Mouse (Mus musculus) kidney, postnatal 0 days (tissue): ENCODE measurements around the gene Oas1a. TPM values are rescaled to one million over a fixed set of nuclear protein-coding genes. Genes with fewer than 3 reads are reported as not detected.
"Not testable (repeated sequence)": the region's sequence is repeated elsewhere in the genome, so short reads cannot be mapped to it uniquely, and the experiment has no call there.

Experiments used
- ATAC-seq: fragments of 200-750 bp; cut with Nextera tagmentation; replicated peaks from 2 replicates; pipeline ENCODE4 v1.8.0; 2017; ENCODE audit warnings: low read depth, moderate number of reproducible peaks, moderate TSS enrichment, moderate library complexity; ENCODE audit not compliant: low FRiP score
- DNase-seq: peaks from one replicate; pipeline ENCODE4 v3.0.0-alpha.2; 2016; ENCODE audit warnings: low spot score
- H3K27ac ChIP-seq: fragments of 300-500 bp; sonication (generic); 2 replicates; pipeline ENCODE4 v1.5.1; 2014; ENCODE audit warnings: mild to moderate bottlenecking
- H3K27me3 ChIP-seq: fragments of 300-500 bp; sonication (generic); 2 replicates; pipeline ENCODE4 v1.6.1; 2014; ENCODE audit warnings: low read length, mixed read lengths; ENCODE audit not compliant: insufficient read depth
- H3K36me3 ChIP-seq: fragments of 300-500 bp; sonication (generic); 2 replicates; pipeline ENCODE4 v1.6.1; 2014; ENCODE audit warnings: low read length, mixed read lengths; ENCODE audit not compliant: insufficient read depth
- H3K4me1 ChIP-seq: fragments of 300-500 bp; sonication (generic); replicated peaks from 2 replicates; pipeline ENCODE4 v1.6.1; 2014; ENCODE audit warnings: antibody characterized with exemption, low read length, mixed read lengths; ENCODE audit not compliant: insufficient read depth
- H3K4me2 ChIP-seq: fragments of 300-500 bp; sonication (generic); 2 replicates; pipeline ENCODE4 v1.6.1; 2014; ENCODE audit warnings: mild to moderate bottlenecking, low read length, moderate library complexity, mixed read lengths
- H3K4me3 ChIP-seq: fragments of 300-500 bp; sonication (generic); replicated peaks from 2 replicates; pipeline ENCODE4 v1.5.1; 2014; ENCODE audit warnings: low read depth, low read length
- H3K9ac ChIP-seq: fragments of 300-500 bp; sonication (generic); 2 replicates; pipeline ENCODE4 v1.6.1; 2014; ENCODE audit warnings: low read depth, low read length
- H3K9me3 ChIP-seq: fragments of 300-500 bp; sonication (generic); replicated peaks from 2 replicates; pipeline ENCODE4 v1.6.1; 2016; ENCODE audit warnings: low read length, inconsistent platforms, mixed read lengths
- CTCF ChIP-seq: IDR thresholded peaks from 2 replicates; pipeline ENCODE4 v1.5.1; 2016; ENCODE audit warnings: antibody characterized with exemption, low read depth, mild to moderate bottlenecking, moderate library complexity
- WGBS: fragments of 180-500 bp; shearing (Covaris S2); extraction: QIAGEN DNeasy Blood & Tissue Kit; methylation state at CpG from one replicate; pipeline ENCODE4 v1.1.7; 2014; 5-methylcytosine and 5-hydroxymethylcytosine counted together
- polyA plus RNA-seq: library from polyadenylated mRNA; unstranded; fragments of >200 nt; fragmentation: Nextera tagmentation; extraction: Ambion mirVana; gene quantifications from 2 replicates; pipeline ENCODE4 v1.2.1, GENCODE M21; 2015

Oas1a gene
- polyA plus RNA-seq, 1 experiment from 2014 or later = 7.9 TPM

DNA sequence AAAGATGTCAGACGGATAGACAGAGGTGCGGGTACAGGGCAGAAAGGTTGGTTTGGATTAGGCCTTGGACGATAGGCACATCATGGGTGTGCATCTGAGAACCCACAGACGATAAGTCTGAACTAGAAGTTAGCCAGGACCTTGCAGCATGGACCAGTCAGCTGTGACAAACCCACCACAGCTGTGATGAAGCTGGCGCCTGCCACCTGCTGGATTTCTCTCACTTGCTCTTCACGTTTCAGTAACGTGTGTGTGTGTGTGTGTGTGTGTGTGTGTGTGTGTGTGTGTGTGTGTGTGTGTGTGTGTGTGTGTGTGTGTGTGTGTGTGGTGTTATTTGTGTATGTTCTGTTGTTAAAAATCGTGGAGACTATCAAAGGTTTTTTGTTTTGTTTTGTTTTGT lies 6.9 kb upstream of the Oas1a start, which contains the start of gene Oas1d:
Oas1d (plus strand) TSS at position 333 of the 400 bp plus-strand sequence.
- H3K36me3 ChIP-seq, H3K27ac ChIP-seq, H3K9ac ChIP-seq, H3K27me3 ChIP-seq, H3K4me1 ChIP-seq, H3K4me3 ChIP-seq, H3K9me3 ChIP-seq, ATAC-seq, H3K4me2 ChIP-seq: not testable (repeated sequence)
- 37% methylated on average over 8 of the region's 8 CpGs for WGBS
- DNase-seq = peak; percentile 41
- TF ChIP-seq CTCF = peak; percentile 53

DNA sequence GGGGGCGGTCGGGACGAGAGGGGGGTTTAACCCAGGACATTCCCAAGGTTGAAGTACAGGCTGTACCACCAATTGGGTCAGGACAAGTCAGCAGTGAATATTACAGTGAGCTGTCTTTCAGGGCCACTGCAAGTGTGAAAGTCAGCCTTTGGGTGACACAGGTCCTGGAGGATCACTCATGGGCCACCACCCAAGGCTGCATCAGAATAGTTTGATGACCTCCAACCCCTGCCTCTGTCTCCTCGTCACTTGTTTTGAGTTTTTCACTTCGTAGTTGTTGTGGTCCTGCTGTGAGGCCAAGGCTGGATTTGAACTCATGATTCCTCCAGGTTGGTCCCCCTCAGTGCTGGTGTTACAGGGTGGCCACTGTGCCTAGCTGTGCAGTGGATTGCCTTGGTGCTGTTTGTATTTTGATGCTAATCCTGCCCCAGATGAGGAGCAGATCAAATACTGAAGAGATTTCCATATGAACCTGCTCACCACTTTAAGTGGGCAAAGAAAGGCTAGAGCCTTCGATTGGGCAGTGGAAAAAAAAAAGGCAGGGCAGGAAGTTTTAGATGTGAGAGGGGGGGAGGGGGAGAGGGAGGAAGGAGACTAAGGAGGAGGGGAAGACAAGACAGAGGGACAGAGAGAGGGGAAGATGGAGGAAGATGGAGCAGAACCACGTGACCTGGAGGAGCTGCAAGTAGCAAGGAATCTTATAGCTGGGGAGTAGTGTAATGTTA lies 1.0 kb upstream of the Oas1a start:
- no peak overlapping the region for H3K4me3 ChIP-seq
- H3K9ac ChIP-seq = no peak overlapping the region
- no peak for TF ChIP-seq CTCF
- no peaks in the 10 kb centered on the region for H3K27me3 ChIP-seq
- H3K36me3 ChIP-seq = no peaks in the 10 kb centered on the region
- ATAC-seq (no peak), DNase-seq (no peak)
- H3K4me1 ChIP-seq = no peaks in the 10 kb centered on the region
- H3K27ac ChIP-seq = no peak overlapping the region
- no peak overlapping the region for H3K4me2 ChIP-seq
- no peaks in the 10 kb centered on the region for H3K9me3 ChIP-seq
- WGBS = 49% methylated on average over 7 of the region's 7 CpGs

DNA sequence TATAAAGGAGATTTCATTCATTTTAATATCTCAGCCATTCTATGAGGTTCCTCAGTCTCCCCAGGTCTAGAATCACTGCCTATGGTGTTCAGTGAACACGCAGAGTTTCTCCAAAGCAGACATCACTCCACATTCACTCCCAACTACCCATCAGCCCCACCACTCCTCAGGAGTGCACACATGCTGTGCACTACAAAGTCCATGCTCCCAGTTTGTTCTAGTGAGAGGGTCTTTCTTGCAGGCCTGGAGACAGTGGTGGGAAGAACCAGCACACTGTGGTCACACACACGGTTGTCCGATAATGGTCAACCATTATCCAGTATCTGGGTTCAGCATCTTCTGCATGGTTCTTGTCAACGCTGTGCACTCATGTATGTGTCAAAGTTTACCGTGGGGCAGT lies 5.3 kb downstream of the Oas1a start:
- no peak for DNase-seq
- Histone ChIP-seq H3K4me2 (no peak overlapping the region), H3K27ac (no peak overlapping the region), H3K4me3 (no peak overlapping the region), H3K9ac (no peak overlapping the region), H3K4me1 (no peaks in the 10 kb centered on the region), H3K9me3 (no peaks in the 10 kb centered on the region), H3K36me3 (no peaks in the 10 kb centered on the region), H3K27me3 (no peaks in the 10 kb centered on the region)
- no peak for ATAC-seq
- 91% methylated on average over 5 of the region's 5 CpGs for WGBS
- no peak for TF ChIP-seq CTCF

DNA sequence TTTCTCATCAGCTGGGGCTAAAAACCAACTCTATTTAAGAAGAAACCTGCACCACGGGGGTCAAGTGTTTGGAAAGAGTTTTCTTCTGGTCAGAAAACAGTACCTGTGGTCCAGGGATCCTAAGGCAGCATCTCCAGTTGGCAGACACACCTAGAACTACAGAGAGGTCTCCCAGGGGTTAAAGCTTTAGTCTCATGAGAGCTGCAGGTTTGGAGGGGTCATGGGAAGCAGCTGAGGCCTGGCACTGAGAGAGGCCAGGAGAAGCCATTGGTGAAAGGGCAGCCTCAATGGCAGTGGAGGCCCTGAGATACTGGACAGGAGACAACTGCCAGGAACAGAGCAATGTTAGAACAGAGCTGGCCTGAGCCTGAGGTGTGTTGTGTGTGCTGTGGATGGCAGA lies 6.7 kb downstream of the Oas1a start:
- DNase-seq (no peak), ATAC-seq (no peak)
- 65% methylated on average over 1 of the region's 1 CpGs for WGBS
- Histone ChIP-seq H3K9me3 (no peaks in the 10 kb centered on the region), H3K4me1 (no peaks in the 10 kb centered on the region), H3K4me3 (no peak overlapping the region), H3K27ac (no peak overlapping the region), H3K27me3 (no peaks in the 10 kb centered on the region), H3K36me3 (no peaks in the 10 kb centered on the region), H3K4me2 (no peak overlapping the region), H3K9ac (no peak overlapping the region)
- no peak for TF ChIP-seq CTCF

DNA sequence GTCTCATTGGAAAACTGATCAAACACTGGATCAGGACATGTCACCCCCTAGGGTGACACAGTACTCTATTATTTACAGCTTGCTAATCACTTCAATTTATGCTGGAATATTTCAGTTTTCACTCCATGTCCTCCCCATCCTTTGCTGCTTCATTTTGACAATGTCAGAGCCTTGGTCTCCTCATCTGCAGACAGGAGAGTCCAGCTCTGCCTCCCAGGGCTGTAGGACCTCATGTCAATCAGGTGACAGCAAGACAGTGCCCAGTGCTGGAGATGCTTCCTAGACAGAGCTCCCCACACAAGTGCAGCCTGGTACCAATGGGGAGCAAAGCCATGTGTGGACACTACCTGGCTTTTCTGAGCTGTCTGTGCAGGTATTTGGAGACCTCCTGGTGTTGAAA lies 8.6 kb downstream of the Oas1a start:
- no peak overlapping the region for H3K4me3 ChIP-seq
- H3K36me3 ChIP-seq = no peaks in the 10 kb centered on the region
- ATAC-seq (no peak), DNase-seq (no peak)
- no peaks in the 10 kb centered on the region for H3K4me1 ChIP-seq
- no peak overlapping the region for H3K9ac ChIP-seq
- H3K27me3 ChIP-seq = no peaks in the 10 kb centered on the region
- no peak for TF ChIP-seq CTCF
- no peak overlapping the region for H3K27ac ChIP-seq
- no peak overlapping the region for H3K4me2 ChIP-seq
- no peaks in the 10 kb centered on the region for H3K9me3 ChIP-seq

DNA sequence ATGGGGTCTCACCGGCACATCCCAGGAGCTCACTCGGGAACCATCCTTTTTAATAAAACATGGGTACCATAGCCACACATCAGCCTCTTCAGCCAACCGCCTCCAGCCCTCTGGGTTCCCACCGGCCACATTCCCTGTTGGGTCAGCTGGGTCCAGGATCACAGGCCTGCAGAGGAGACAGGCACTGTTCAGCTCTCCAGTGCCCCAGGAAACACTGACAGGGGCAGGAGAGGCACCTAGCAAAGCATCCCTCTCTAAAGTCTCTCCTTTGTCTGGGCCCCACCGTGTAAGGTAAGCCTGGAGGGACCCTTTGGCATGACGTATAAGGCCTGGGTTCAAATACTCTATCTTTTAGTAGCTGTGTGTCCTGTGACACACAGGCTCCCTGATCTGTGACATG lies 9.0 kb downstream of the Oas1a start:
- Histone ChIP-seq H3K36me3 (no peaks in the 10 kb centered on the region), H3K27me3 (no peaks in the 10 kb centered on the region), H3K4me1 (no peaks in the 10 kb centered on the region), H3K9me3 (no peaks in the 10 kb centered on the region), H3K9ac (no peak overlapping the region), H3K4me3 (no peak overlapping the region), H3K4me2 (no peak overlapping the region), H3K27ac (no peak overlapping the region)
- WGBS = 88% methylated on average over 6 of the region's 6 CpGs
- no peak for DNase-seq
- ATAC-seq = no peak
- no peak for TF ChIP-seq CTCF
